Comparison of ENCODE assay signal across 18 mouse cellular contexts in the genomic region with DNA sequence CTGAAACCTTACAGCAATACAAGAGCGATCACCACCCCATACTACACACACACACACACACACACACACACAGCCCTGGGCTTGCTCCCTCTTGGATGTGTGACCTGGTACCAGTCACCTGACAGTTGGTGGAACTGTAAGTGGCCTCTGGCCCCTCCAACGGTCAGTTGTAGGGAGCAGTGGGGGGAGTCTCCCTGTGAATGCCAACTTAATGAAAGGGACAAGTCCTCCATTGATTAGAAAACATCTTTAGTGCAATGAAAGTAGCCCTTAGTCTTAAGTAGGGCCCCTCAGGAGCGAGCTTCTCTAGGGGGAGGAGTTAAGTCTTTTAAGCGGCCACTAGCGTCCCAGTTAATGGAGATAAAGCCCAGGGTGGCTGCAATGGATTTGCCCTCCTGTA. TPM values are rescaled to one million over a fixed set of nuclear protein-coding genes. Genes with fewer than 3 reads are reported as not detected.
A peak's percentile ranks its signal among the peaks of the same experiment; 100 is the strongest.
DNase-seq lines count a peak whose midpoint lies in the region; ATAC-seq lines count a peak whose summit lies in the region.
"Had no signal": no experiment of that assay in that cellular context is flagged by ENCODE, and none has a peak within 500 bp of the region (broad histone marks: within the 10 kb centered on the region; RNA-seq: fewer than 3 reads in every experiment).

No protein-coding gene starts in this region.

- H3K9me3 ChIP-seq in intestine, embryonic 15.5 days = no peaks in the 10 kb centered on the region
- no peaks in the 10 kb centered on the region for H3K9me3 ChIP-seq in intestine, embryonic 16.5 days (ENCODE audit: control insufficient read depth, low read length)
- H3K9me3 ChIP-seq in embryonic facial prominence, embryonic 12.5 days = no peaks in the 10 kb centered on the region
- no peaks in the 10 kb centered on the region for H3K9me3 ChIP-seq in hindbrain, embryonic 15.5 days
- no peaks in the 10 kb centered on the region for H3K9me3 ChIP-seq in neural tube, embryonic 13.5 days
- H3K9me3 ChIP-seq: megakaryocyte, embryonic 14.5 days had no signal

- H3K9ac ChIP-seq in intestine, embryonic 15.5 days = no peak overlapping the region
- no peak overlapping the region for H3K9ac ChIP-seq in intestine, embryonic 16.5 days (ENCODE audit: low read depth, low read length)
- no peak overlapping the region for H3K9ac ChIP-seq in embryonic facial prominence, embryonic 12.5 days
- H3K9ac ChIP-seq in hindbrain, embryonic 15.5 days = no peak overlapping the region
- 0 out of 2 replicates have a peak overlapping the region, but pooled peaks have one; percentile 3 for H3K9ac ChIP-seq in neural tube, embryonic 13.5 days
- H3K9ac ChIP-seq: lung, embryonic 14.5 days had no signal

- no peak for DNase-seq in left cerebral cortex, postnatal 10 days (ENCODE audit: extremely low spot score in 1 of 2, low spot score in 2 of 2)
- no peak for DNase-seq in frontal cortex, postnatal 10 days (ENCODE audit: low spot score in 2 of 2)
- no peak for DNase-seq in heart, postnatal 14 days
- DNase-seq: adrenal gland, postnatal 14 days; B cell, adult 2 months; heart, adult 18-20 months; kidney, postnatal 10 days; layer of hippocampus, postnatal 36 days; lung, embryonic 14.5 days; thymus, postnatal 14 days had no signal

- no peaks in the 10 kb centered on the region; the same call in 1 of the 2 replicates for H3K4me1 ChIP-seq in intestine, embryonic 15.5 days (replicated peaks)
- no peaks in the 10 kb centered on the region for H3K4me1 ChIP-seq in intestine, embryonic 16.5 days (ENCODE audit: control insufficient read depth, insufficient read depth, low read length)
- peaks cover 4% of the 10 kb centered on the region; the same call in 1 of the 2 replicates for H3K4me1 ChIP-seq in embryonic facial prominence, embryonic 12.5 days
- H3K4me1 ChIP-seq in hindbrain, embryonic 15.5 days (replicated peaks) = peaks cover 17% of the 10 kb centered on the region
- H3K4me1 ChIP-seq in neural tube, embryonic 13.5 days (replicated peaks) = peaks cover 28% of the 10 kb centered on the region

- no peak overlapping the region for H3K4me2 ChIP-seq in intestine, embryonic 15.5 days (replicated peaks)
- no peak overlapping the region for H3K4me2 ChIP-seq in intestine, embryonic 16.5 days (ENCODE audit: low read depth, low read length)
- H3K4me2 ChIP-seq in embryonic facial prominence, embryonic 12.5 days (replicated peaks) = no peak overlapping the region
- no peak overlapping the region for H3K4me2 ChIP-seq in hindbrain, embryonic 15.5 days
- no peak overlapping the region for H3K4me2 ChIP-seq in neural tube, embryonic 13.5 days
- H3K4me2 ChIP-seq: lung, embryonic 14.5 days had no signal

- 0 out of 2 replicates have a peak, but pooled peaks have one; percentile 20 for ATAC-seq in intestine, embryonic 15.5 days
- no peak for ATAC-seq in intestine, embryonic 16.5 days
- ATAC-seq in embryonic facial prominence, embryonic 12.5 days (ENCODE audit: insufficient number of reproducible peaks, insufficient read depth, low FRiP score, low TSS enrichment) = no peak
- ATAC-seq in hindbrain, embryonic 15.5 days (ENCODE audit: low FRiP score, low read depth) = no peak; the same call in 1 of the 2 replicates
- peak; percentile 36 for ATAC-seq in neural tube, embryonic 13.5 days (ENCODE audit: low read depth)

- H3K4me3 ChIP-seq in intestine, embryonic 15.5 days (replicated peaks) = no peak overlapping the region
- H3K4me3 ChIP-seq in intestine, embryonic 16.5 days (ENCODE audit: low read length) = no peak overlapping the region
- H3K4me3 ChIP-seq in embryonic facial prominence, embryonic 12.5 days = no peak overlapping the region
- H3K4me3 ChIP-seq in hindbrain, embryonic 15.5 days = no peak overlapping the region
- H3K4me3 ChIP-seq in neural tube, embryonic 13.5 days = no peak overlapping the region
- H3K4me3 ChIP-seq: megakaryocyte, embryonic 14.5 days had no signal

- H3K27me3 ChIP-seq in intestine, embryonic 15.5 days (replicated peaks) = no peaks in the 10 kb centered on the region
- H3K27me3 ChIP-seq in intestine, embryonic 16.5 days (replicated peaks; ENCODE audit: control insufficient read depth, insufficient read depth, low read length) = no peaks in the 10 kb centered on the region
- no peaks in the 10 kb centered on the region for H3K27me3 ChIP-seq in embryonic facial prominence, embryonic 12.5 days
- H3K27me3 ChIP-seq in hindbrain, embryonic 15.5 days = no peaks in the 10 kb centered on the region
- no peaks in the 10 kb centered on the region for H3K27me3 ChIP-seq in neural tube, embryonic 13.5 days

- H3K27ac ChIP-seq in intestine, embryonic 15.5 days = no peak overlapping the region
- no peak overlapping the region for H3K27ac ChIP-seq in intestine, embryonic 16.5 days (ENCODE audit: low read length)
- H3K27ac ChIP-seq in embryonic facial prominence, embryonic 12.5 days = 0 out of 2 replicates have a peak overlapping the region, but pooled peaks have one; percentile 6
- peak overlapping the region; percentile 70 for H3K27ac ChIP-seq in hindbrain, embryonic 15.5 days (replicated peaks)
- peak overlapping the region; percentile 55 for H3K27ac ChIP-seq in neural tube, embryonic 13.5 days (replicated peaks)

- WGBS in intestine, embryonic 15.5 days = 51% methylated on average over 5 of the region's 5 CpGs
- WGBS in intestine, embryonic 16.5 days = 47% methylated on average over 5 of the region's 5 CpGs
- WGBS in embryonic facial prominence, embryonic 12.5 days = 43% methylated on average over 5 of the region's 5 CpGs
- 30% methylated on average over 5 of the region's 5 CpGs for WGBS in hindbrain, embryonic 15.5 days
- WGBS in neural tube, embryonic 13.5 days = 13% methylated on average over 5 of the region's 5 CpGs

- intact Hi-C loops in left cerebral cortex, postnatal 10 days (cut with DNase I) = no loop called here
- intact Hi-C loops in heart, postnatal 14 days (cut with DNase I) = no loop called here

- peaks cover 26% of the 10 kb centered on the region for H3K36me3 ChIP-seq in intestine, embryonic 15.5 days
- peaks cover 11% of the 10 kb centered on the region for H3K36me3 ChIP-seq in intestine, embryonic 16.5 days (ENCODE audit: control insufficient read depth, insufficient read depth, low read length)
- peaks cover 49% of the 10 kb centered on the region for H3K36me3 ChIP-seq in embryonic facial prominence, embryonic 12.5 days
- H3K36me3 ChIP-seq in hindbrain, embryonic 15.5 days = peaks cover 34% of the 10 kb centered on the region
- H3K36me3 ChIP-seq in neural tube, embryonic 13.5 days = peaks cover 44% of the 10 kb centered on the region

RNA-seq across cellular contexts. Expression of a gene that starts 19.2 kb away (rescaled TPM):
- polyA plus RNA-seq in intestine, embryonic 15.5 days (2015; fragmentation: Nextera tagmentation; extraction: Ambion mirVana) = 0.64 and 1.00 TPM in 2 replicates
- polyA plus RNA-seq in intestine, embryonic 16.5 days (2015; fragmentation: Nextera tagmentation; extraction: Ambion mirVana) = 0.76 and 0.81 TPM in 2 replicates
- 2.4 and 3.2 TPM in 2 replicates for polyA plus RNA-seq in embryonic facial prominence, embryonic 12.5 days (2016; fragmentation: Nextera tagmentation; extraction: Ambion mirVana)
- polyA plus RNA-seq in hindbrain, embryonic 15.5 days (2015; fragmentation: Nextera tagmentation; extraction: Ambion mirVana) = 1.2 and 1.3 TPM in 2 replicates
- polyA plus RNA-seq in neural tube, embryonic 13.5 days (2015; fragmentation: Nextera tagmentation; extraction: Ambion mirVana) = 0.57 and 0.68 TPM in 2 replicates
- not detected for total RNA-seq in left cerebral cortex, postnatal 10 days (2021)
- not detected for total RNA-seq in heart, postnatal 14 days (2021)
- total RNA-seq: adrenal gland, postnatal 14 days; heart, adult 18-20 months; hematopoietic stem cell, adult 5-6 weeks; layer of hippocampus, postnatal 36 days had no signal
- polyA plus RNA-seq: lung, embryonic 14.5 days; spleen, adult 2 months had no signal

RNA-seq across cellular contexts. Expression of a gene that starts 39.3 kb away (rescaled TPM):
- 68.4 and 73.7 TPM in 2 replicates for polyA plus RNA-seq in intestine, embryonic 15.5 days (2015; fragmentation: Nextera tagmentation; extraction: Ambion mirVana)
- polyA plus RNA-seq in intestine, embryonic 16.5 days (2015; fragmentation: Nextera tagmentation; extraction: Ambion mirVana) = 66.8 and 71.3 TPM in 2 replicates
- 78.5 and 82.8 TPM in 2 replicates for polyA plus RNA-seq in embryonic facial prominence, embryonic 12.5 days (2016; fragmentation: Nextera tagmentation; extraction: Ambion mirVana)
- 102 and 114 TPM in 2 replicates for polyA plus RNA-seq in hindbrain, embryonic 15.5 days (2015; fragmentation: Nextera tagmentation; extraction: Ambion mirVana)
- polyA plus RNA-seq in neural tube, embryonic 13.5 days (2015; fragmentation: Nextera tagmentation; extraction: Ambion mirVana) = 77.6 and 89.9 TPM in 2 replicates
- total RNA-seq in left cerebral cortex, postnatal 10 days (2021) = 10 to 100 TPM; 85.0 to 88.8 TPM
- total RNA-seq in heart, postnatal 14 days (2021) = 10 to 100 TPM; 20.7 to 23.3 TPM

RNA-seq across cellular contexts. Expression of a gene that starts 48.8 kb away (rescaled TPM):
- polyA plus RNA-seq in intestine, embryonic 15.5 days (2015; fragmentation: Nextera tagmentation; extraction: Ambion mirVana) = 0.55 and 0.62 TPM in 2 replicates
- 0.34 and 0.54 TPM in 2 replicates for polyA plus RNA-seq in intestine, embryonic 16.5 days (2015; fragmentation: Nextera tagmentation; extraction: Ambion mirVana)
- polyA plus RNA-seq in embryonic facial prominence, embryonic 12.5 days (2016; fragmentation: Nextera tagmentation; extraction: Ambion mirVana) = 0.65 and 0.89 TPM in 2 replicates
- 0.36 and 0.75 TPM in 2 replicates for polyA plus RNA-seq in hindbrain, embryonic 15.5 days (2015; fragmentation: Nextera tagmentation; extraction: Ambion mirVana)
- polyA plus RNA-seq in neural tube, embryonic 13.5 days (2015; fragmentation: Nextera tagmentation; extraction: Ambion mirVana) = 0.42 and 0.80 TPM in 2 replicates
- under 1 TPM; 0.59 to 0.60 TPM for total RNA-seq in left cerebral cortex, postnatal 10 days (2021)
- under 1 TPM; 0.12 to 0.19 TPM for total RNA-seq in heart, postnatal 14 days (2021)
- total RNA-seq: adrenal gland, postnatal 14 days had no signal

RNA-seq across cellular contexts. Expression of a gene that starts 49.3 kb away (rescaled TPM):
- 331 and 342 TPM in 2 replicates for polyA plus RNA-seq in intestine, embryonic 15.5 days (2015; fragmentation: Nextera tagmentation; extraction: Ambion mirVana)
- polyA plus RNA-seq in intestine, embryonic 16.5 days (2015; fragmentation: Nextera tagmentation; extraction: Ambion mirVana) = 341 and 355 TPM in 2 replicates
- polyA plus RNA-seq in embryonic facial prominence, embryonic 12.5 days (2016; fragmentation: Nextera tagmentation; extraction: Ambion mirVana) = 265 and 268 TPM in 2 replicates
- 222 and 223 TPM in 2 replicates for polyA plus RNA-seq in hindbrain, embryonic 15.5 days (2015; fragmentation: Nextera tagmentation; extraction: Ambion mirVana)
- polyA plus RNA-seq in neural tube, embryonic 13.5 days (2015; fragmentation: Nextera tagmentation; extraction: Ambion mirVana) = 214 and 222 TPM in 2 replicates
- 100 to 1,000 TPM; 141 to 143 TPM for total RNA-seq in left cerebral cortex, postnatal 10 days (2021)
- total RNA-seq in heart, postnatal 14 days (2021) = 10 to 100 TPM; 89.2 to 94.4 TPM

Comparison
In these comparisons a context has a peak if more than half of its experiments do, and no peak if none do; other contexts are left out.
1. ATAC-seq: peak in intestine, embryonic 15.5 days (single experiment) and neural tube, embryonic 13.5 days (single experiment); none in intestine, embryonic 16.5 days (single experiment), embryonic facial prominence, embryonic 12.5 days (single experiment) and hindbrain, embryonic 15.5 days (single experiment).
2. H3K27ac ChIP-seq: peak in embryonic facial prominence, embryonic 12.5 days (single experiment), hindbrain, embryonic 15.5 days (single experiment) and neural tube, embryonic 13.5 days (single experiment); none in intestine, embryonic 15.5 days (single experiment) and intestine, embryonic 16.5 days (single experiment).